Mouse (Mus musculus) MEL (cell line): ENCODE measurements around the gene Auts2.

Source experiments
- CHD2 ChIP-seq: IDR thresholded peaks from 2 replicates; pipeline ENCODE4 v1.6.1; 2011; ENCODE audit warnings: low read length, improper control_type of control experiment
- CTCF ChIP-seq, 3 experiments: IDR thresholded peaks in 2 of 3; conservative IDR thresholded peaks in 1 of 3; 2 replicates each; pipeline ENCODE4 v1.5.1; 2011 to 2012; ENCODE audit warnings: low read length in 3 of 3, low read depth in 2 of 3, mild to moderate bottlenecking in 2 of 3, improper control_type of control experiment in 1 of 3, inconsistent platforms in 1 of 3, mixed read lengths in 1 of 3, moderate library complexity in 1 of 3; ENCODE audit not compliant: control insufficient read depth in 1 of 3, insufficient read depth in 1 of 3, poor library complexity in 1 of 3, severe bottlenecking in 1 of 3
- GATA1 ChIP-seq: IDR thresholded peaks from 2 replicates; pipeline ENCODE4 v1.6.1; 2011; ENCODE audit warnings: low read depth, low read length, improper control_type of control experiment
- HCFC1 ChIP-seq: IDR thresholded peaks from 2 replicates; pipeline ENCODE4 v1.6.1; 2012; ENCODE audit warnings: low read depth, mild to moderate bottlenecking, inconsistent platforms, low read length, improper control_type of control experiment, moderate library complexity
- NELFE ChIP-seq: IDR thresholded peaks from 2 replicates; pipeline ENCODE4 v1.6.1; 2011; ENCODE audit warnings: low read depth, low read length, improper control_type of control experiment
- POLR2A ChIP-seq, 2 experiments: IDR thresholded peaks; 2 replicates each; pipeline ENCODE4 v1.6.1; 2011 to 2012; ENCODE audit warnings: low read length in 2 of 2, mild to moderate bottlenecking in 2 of 2, control low read depth in 1 of 2, improper control_type of control experiment in 1 of 2, low read depth in 1 of 2, moderate library complexity in 1 of 2; ENCODE audit not compliant: control insufficient read depth in 1 of 2, insufficient read depth in 1 of 2, poor library complexity in 1 of 2
- SMC3 ChIP-seq: IDR thresholded peaks from 2 replicates; pipeline ENCODE4 v1.6.1; 2011; ENCODE audit warnings: low read depth, low read length, improper control_type of control experiment
- UBTF ChIP-seq: IDR thresholded peaks from 2 replicates; pipeline ENCODE4 v1.6.1; 2012; ENCODE audit warnings: low read depth, mild to moderate bottlenecking, inconsistent platforms, low read length, improper control_type of control experiment, moderate library complexity, borderline replicate concordance; ENCODE audit not compliant: insufficient read depth
- USF1 ChIP-seq: IDR thresholded peaks from 2 replicates; pipeline ENCODE4 v1.6.1; 2014; ENCODE audit warnings: low read depth, mild to moderate bottlenecking, inconsistent platforms, low read length, improper control_type of control experiment, moderate library complexity

- TF ChIP-seq POLR2A (IDR thresholded peaks at IDR 0.05; ENCODE audit: control insufficient read depth in 1 of 2, insufficient read depth in 1 of 2, low read depth in 1 of 2, low read length in 2 of 2, poor library complexity in 1 of 2) (no peak), SMC3 (no peak), CTCF (IDR thresholded peaks at IDR 0.05 in 2 of 3, conservative IDR thresholded peaks at IDR 0.05 in 1 of 3; ENCODE audit: control insufficient read depth in 1 of 3, insufficient read depth in 1 of 3, low read depth in 2 of 3, low read length in 3 of 3, poor library complexity in 1 of 3, severe bottlenecking in 1 of 3) (no peak), CHD2 (no peak), UBTF (no peak), HCFC1 (no peak), USF1 (no peak), NELFE (no peak), GATA1 (no peak)
Observed at GRCm38 (mm10) chr5:132378977-132379376, 164.2 kb downstream of the Auts2 start.
